Mouse (Mus musculus) lung, embryonic 16.5 days (tissue): ENCODE results near the gene Pacsin2. TPM values are rescaled to one million over a fixed set of nuclear protein-coding genes. Genes with fewer than 3 reads are reported as not detected.
"Not testable (repeated sequence)": the region's sequence is repeated elsewhere in the genome, so short reads cannot be mapped to it uniquely, and the experiment has no call there.

ENCODE experiments used
- ATAC-seq: fragments of 200-750 bp; cut with Nextera tagmentation; 2 replicates; pipeline ENCODE4 v1.8.0; 2017; ENCODE audit warnings: low read depth, mild to moderate bottlenecking, moderate library complexity
- H3K27ac ChIP-seq: fragments of 300-500 bp; sonication (generic); 2 replicates; pipeline ENCODE4 v1.5.1; 2014; ENCODE audit warnings: mild to moderate bottlenecking, control low read depth, low read length
- H3K27me3 ChIP-seq: fragments of 300-500 bp; sonication (generic); 2 replicates; pipeline ENCODE4 v1.6.1; 2014; ENCODE audit warnings: low read depth, low read length, mixed read lengths; ENCODE audit not compliant: control insufficient read depth, insufficient read depth
- H3K36me3 ChIP-seq: fragments of 300-500 bp; sonication (generic); 2 replicates; pipeline ENCODE4 v1.6.1; 2014; ENCODE audit warnings: low read length; ENCODE audit not compliant: control insufficient read depth, insufficient read depth
- H3K4me1 ChIP-seq: fragments of 300-500 bp; sonication (generic); replicated peaks from 2 replicates; pipeline ENCODE4 v1.6.1; 2014; ENCODE audit warnings: low read length, mixed read lengths; ENCODE audit not compliant: control insufficient read depth, insufficient read depth
- H3K4me2 ChIP-seq: fragments of 300-500 bp; sonication (generic); 2 replicates; pipeline ENCODE4 v1.6.1; 2014; ENCODE audit warnings: low read depth, low read length, control low read depth
- H3K4me3 ChIP-seq: fragments of 300-500 bp; sonication (generic); 2 replicates; pipeline ENCODE4 v1.5.1; 2014; ENCODE audit warnings: mild to moderate bottlenecking, low read length, control low read depth
- H3K9ac ChIP-seq: fragments of 300-500 bp; sonication (generic); 2 replicates; pipeline ENCODE4 v1.6.1; 2014; ENCODE audit warnings: low read length, control low read depth
- H3K9me3 ChIP-seq: fragments of 300-500 bp; sonication (generic); 2 replicates; pipeline ENCODE4 v1.6.1; 2016; ENCODE audit warnings: low read length; ENCODE audit not compliant: control insufficient read depth
- WGBS: fragments of 180-500 bp; shearing (Covaris S2); extraction: QIAGEN DNeasy Blood & Tissue Kit; methylation state at CpG from one replicate; pipeline ENCODE4 v1.1.7; 2014; 5-methylcytosine and 5-hydroxymethylcytosine counted together
- polyA plus RNA-seq: library from polyadenylated mRNA; unstranded; fragments of >200 nt; fragmentation: Nextera tagmentation; extraction: Ambion mirVana; gene quantifications from 2 replicates; pipeline ENCODE4 v1.2.1, GENCODE M21; 2015

Pacsin2 gene
- polyA plus RNA-seq, 1 experiment from 2014 or later: 71.4 TPM

DNA sequence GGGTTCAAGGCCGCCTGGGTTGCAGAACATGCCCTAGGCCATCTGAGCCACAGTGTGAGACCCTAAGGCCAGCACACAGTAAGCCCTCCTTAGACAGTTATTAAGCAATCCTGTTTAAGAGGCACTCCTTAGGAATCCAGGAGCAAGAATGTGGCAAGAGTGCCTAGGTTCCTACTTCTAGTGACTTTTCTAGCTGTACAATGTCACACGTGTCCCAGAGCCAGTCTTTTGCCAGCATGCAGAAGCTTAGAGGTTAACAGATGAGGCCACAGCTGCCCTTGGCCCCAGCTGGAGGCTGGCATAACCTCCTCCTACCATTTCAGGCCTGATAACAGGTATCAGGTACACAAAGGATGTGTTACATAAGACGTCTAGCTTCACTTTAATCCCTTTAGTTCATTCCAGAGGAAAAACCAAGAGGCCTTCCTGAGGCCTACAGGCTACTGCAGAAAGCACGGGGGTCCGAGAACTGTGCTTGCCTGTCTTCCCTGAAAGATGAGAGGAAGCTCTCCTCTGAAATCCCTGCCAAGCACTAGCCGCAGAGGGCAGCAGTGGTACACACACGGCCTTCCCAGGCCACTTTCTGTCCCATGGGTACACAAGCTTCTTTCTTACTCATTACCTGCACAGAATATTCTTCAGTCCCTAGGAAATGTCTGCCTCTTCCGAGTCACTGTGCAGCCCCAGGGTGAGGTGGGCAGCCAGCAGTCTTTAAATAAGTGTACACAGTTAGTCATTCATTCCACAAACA, 55.5 kb downstream of the Pacsin2 start:
- no peaks in the 10 kb centered on the region for H3K36me3 ChIP-seq
- H3K4me1 ChIP-seq: peaks cover 17% of the 10 kb centered on the region
- WGBS: 41% methylated on average over 8 of the region's 8 CpGs
- H3K4me2 ChIP-seq: no peak overlapping the region
- ATAC-seq: peak; percentile 57
- H3K9me3 ChIP-seq: no peaks in the 10 kb centered on the region
- H3K9ac ChIP-seq: 0 out of 2 replicates have a peak overlapping the region, but pooled peaks have one; percentile 0
- H3K27ac ChIP-seq: peak overlapping the region; percentile 87
- H3K4me3 ChIP-seq: no peak overlapping the region
- H3K27me3 ChIP-seq: no peaks in the 10 kb centered on the region

DNA sequence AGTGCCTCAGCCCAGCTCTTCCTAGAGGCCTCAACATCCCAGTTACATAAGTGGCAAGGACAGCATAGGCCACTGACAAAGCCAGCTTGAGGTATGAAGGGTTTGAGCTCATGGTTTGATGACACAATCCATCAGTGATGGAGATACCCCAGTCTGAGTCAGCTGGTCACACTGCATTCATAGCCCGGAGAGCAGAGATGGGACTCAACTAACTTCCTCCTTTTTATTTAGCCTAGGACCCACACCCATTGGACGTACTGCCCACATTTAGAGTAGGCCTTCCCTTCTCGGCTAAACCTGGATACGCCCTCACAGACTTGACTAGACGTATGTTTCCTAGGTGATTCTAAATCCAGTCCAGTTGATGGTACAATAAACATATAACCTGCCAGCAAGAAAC, 56.2 kb downstream of the Pacsin2 start:
- ATAC-seq: no peak

DNA sequence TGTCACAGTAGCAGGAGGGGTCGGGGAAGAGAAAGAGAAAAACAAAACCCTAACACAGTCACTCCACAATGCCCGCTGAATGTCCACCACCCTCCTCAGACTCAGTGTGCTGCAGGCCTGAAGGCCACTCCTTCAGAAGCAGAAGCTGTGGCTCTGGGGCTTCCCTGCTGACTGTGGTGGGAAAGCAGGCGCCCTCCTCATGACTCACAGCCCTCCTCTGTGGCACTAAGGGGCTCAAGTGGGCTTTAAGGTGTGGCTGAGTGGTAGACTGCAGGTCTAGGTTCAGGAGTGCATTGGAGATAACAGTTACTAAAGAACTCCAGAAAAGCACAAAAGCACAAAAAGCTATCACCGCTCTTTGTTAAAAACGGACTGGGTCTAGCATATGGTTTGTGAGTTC, 56.9 kb downstream of the Pacsin2 start:
- 66% methylated on average over 5 of the region's 5 CpGs for WGBS
- Histone ChIP-seq H3K4me3 (no peak overlapping the region), H3K4me1 (peaks cover 17% of the 10 kb centered on the region), H3K9ac (0 out of 2 replicates have a peak overlapping the region, but pooled peaks have one; percentile 5), H3K9me3 (no peaks in the 10 kb centered on the region), H3K36me3 (no peaks in the 10 kb centered on the region), H3K27ac (peak overlapping the region; percentile 87), H3K4me2 (no peak overlapping the region), H3K27me3 (no peaks in the 10 kb centered on the region)
- ATAC-seq: peak; percentile 42; the same call in 1 of the 2 replicates

More for the DNA sequence above, 56.2 kb downstream of the Pacsin2 start:
- Histone ChIP-seq H3K36me3 (no peaks in the 10 kb centered on the region), H3K9me3 (no peaks in the 10 kb centered on the region), H3K4me2 (no peak overlapping the region), H3K9ac (no peak overlapping the region), H3K27ac (peak overlapping the region; percentile 87), H3K27me3 (no peaks in the 10 kb centered on the region), H3K4me3 (no peak overlapping the region), H3K4me1 (peaks cover 17% of the 10 kb centered on the region)
- 79% methylated on average over 5 of the region's 5 CpGs for WGBS

DNA sequence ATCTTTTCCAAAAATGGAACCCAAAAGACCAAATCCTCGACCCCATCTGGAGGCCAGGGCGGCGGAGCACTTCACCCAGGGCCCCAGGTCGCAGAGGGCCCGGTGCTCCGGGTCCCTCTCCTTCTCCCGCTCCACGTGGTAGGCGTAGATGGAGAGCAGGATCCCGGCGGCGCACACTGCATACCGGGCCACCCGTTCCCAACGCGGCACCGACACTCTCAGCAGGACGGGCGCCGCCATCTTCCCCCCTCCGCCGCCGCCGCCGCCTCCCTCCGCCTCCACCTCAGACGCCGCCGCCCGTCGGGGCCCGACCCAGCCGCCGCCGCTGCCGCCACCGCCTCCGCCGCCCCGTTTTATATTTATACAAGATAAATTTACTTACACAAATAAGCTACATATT, 58.5 kb downstream of the Pacsin2 start:
- ATAC-seq: peak; percentile 58; the same call in 1 of the 2 replicates
- WGBS: 79% methylated on average over 15 of the region's 40 CpGs

DNA sequence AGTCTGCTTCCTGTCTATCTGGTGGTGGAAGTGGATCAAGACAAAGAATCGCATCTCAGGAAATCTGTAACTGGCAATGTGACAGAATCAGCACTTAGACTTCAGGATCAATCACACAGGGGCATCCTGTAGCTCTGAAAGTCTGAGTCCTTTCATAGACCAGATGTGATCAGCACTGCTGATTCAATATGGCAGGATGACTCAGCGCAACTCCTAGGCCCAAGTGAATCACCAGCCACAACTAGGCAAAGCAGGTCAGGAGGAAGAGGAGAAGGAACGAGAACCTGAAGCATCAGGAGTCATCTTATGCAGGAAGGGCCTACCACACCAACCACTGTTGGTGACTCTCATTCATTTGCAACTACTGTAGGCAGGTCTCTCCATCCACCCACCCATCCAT, 60.4 kb downstream of the Pacsin2 start:
- Histone ChIP-seq H3K4me2 (no peak overlapping the region), H3K9me3 (no peaks in the 10 kb centered on the region), H3K27me3 (no peaks in the 10 kb centered on the region), H3K9ac (no peak overlapping the region), H3K4me1 (peaks cover 7% of the 10 kb centered on the region), H3K36me3 (no peaks in the 10 kb centered on the region), H3K4me3 (no peak overlapping the region), H3K27ac (no peak overlapping the region)
- 85% methylated on average over 3 of the region's 3 CpGs for WGBS
- no peak for ATAC-seq

More for the DNA sequence above, 58.5 kb downstream of the Pacsin2 start:
- H3K9me3 ChIP-seq, H3K27ac ChIP-seq, H3K4me2 ChIP-seq, H3K27me3 ChIP-seq, H3K36me3 ChIP-seq, H3K4me3 ChIP-seq, H3K9ac ChIP-seq: not testable (repeated sequence)
- H3K4me1 ChIP-seq: peaks cover 12% of the 10 kb centered on the region

DNA sequence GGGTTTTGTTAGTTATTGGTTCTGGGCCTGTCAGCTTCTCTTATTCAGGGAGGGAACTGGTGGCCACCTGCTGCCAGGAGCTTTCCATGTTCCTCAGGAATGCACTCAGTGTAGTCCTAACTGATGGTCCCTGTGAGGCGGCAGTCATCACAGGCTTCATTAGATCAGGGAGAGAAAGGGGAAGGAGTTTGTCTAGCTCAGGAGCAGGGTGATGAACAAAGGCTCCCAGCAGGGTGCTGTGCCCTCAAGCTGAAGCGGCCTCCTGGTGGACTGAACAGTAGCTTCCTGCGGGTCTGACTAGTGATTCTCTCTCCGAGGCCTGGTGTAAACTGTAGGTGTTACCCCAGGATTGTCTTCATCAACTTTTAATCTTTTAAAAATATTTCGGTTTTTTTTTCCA, 61.4 kb downstream of the Pacsin2 start:
- no peaks in the 10 kb centered on the region for H3K36me3 ChIP-seq
- H3K9me3 ChIP-seq: no peaks in the 10 kb centered on the region
- WGBS: 68% methylated on average over 5 of the region's 5 CpGs
- no peak overlapping the region for H3K4me2 ChIP-seq
- H3K27me3 ChIP-seq: no peaks in the 10 kb centered on the region
- H3K4me1 ChIP-seq: peaks cover 2% of the 10 kb centered on the region
- H3K9ac ChIP-seq: no peak overlapping the region
- ATAC-seq: no peak
- no peak overlapping the region for H3K4me3 ChIP-seq
- no peak overlapping the region for H3K27ac ChIP-seq

- Histone ChIP-seq H3K36me3 (peaks cover 18% of the 10 kb centered on the region), H3K4me2 (no peak overlapping the region), H3K4me1 (peaks cover 4% of the 10 kb centered on the region; the same call in 1 of the 2 replicates), H3K9me3 (no peaks in the 10 kb centered on the region), H3K27me3 (no peaks in the 10 kb centered on the region), H3K9ac (no peak overlapping the region), H3K27ac (no peak overlapping the region), H3K4me3 (no peak overlapping the region)
- 74% methylated on average over 2 of the region's 2 CpGs for WGBS
- 0 out of 2 replicates have a peak, but pooled peaks have one; percentile 2 for ATAC-seq
Measured at GRCm38 (mm10) chr15:83392722-83393121, 71.7 kb downstream of the Pacsin2 start.

GRCm38 (mm10) chr15:83387911-83388310, 76.5 kb downstream of the Pacsin2 start:
- Histone ChIP-seq H3K36me3 (peaks cover 39% of the 10 kb centered on the region), H3K9me3 (no peaks in the 10 kb centered on the region), H3K4me1 (no peaks in the 10 kb centered on the region), H3K4me2 (no peak overlapping the region), H3K27me3 (no peaks in the 10 kb centered on the region), H3K27ac (no peak overlapping the region), H3K9ac (no peak overlapping the region), H3K4me3 (no peak overlapping the region)
- ATAC-seq: no peak
- 79% methylated on average over 2 of the region's 2 CpGs for WGBS

DNA sequence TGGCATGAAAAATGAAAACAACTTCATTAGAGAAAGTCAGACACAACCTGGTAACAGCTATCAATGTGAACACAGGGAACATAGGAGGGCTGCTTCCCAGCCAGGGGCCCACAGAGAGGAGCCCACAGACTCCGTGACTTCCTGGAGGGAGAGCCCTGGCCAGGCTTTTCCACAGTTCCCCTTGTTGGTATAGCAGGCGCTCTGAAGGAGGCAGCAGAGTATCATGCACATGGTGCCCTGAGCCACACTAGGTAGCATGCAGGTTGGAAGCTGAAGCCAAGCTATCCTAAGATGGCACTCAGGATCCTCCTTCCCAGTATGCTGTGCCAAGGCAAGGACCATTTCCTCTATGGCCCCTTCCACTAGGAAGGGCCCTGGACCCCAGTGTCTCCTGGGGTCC, 80.8 kb downstream of the Pacsin2 start:
- Histone ChIP-seq H3K36me3 (peaks cover 38% of the 10 kb centered on the region), H3K9me3 (no peaks in the 10 kb centered on the region), H3K4me3 (no peak overlapping the region), H3K9ac (no peak overlapping the region), H3K27ac (no peak overlapping the region), H3K27me3 (no peaks in the 10 kb centered on the region), H3K4me2 (no peak overlapping the region), H3K4me1 (no peaks in the 10 kb centered on the region)
- 88% methylated on average over 2 of the region's 2 CpGs for WGBS
- no peak for ATAC-seq
